Mouse (Mus musculus) monocyte, adult 2 months (primary cell): ENCODE data around the gene Ccpg1.

ENCODE experiments used
- DNase-seq, 2 experiments: peaks; one replicate each; pipeline ENCODE4 v3.0.0; 2022; ENCODE audit warnings: low spot score in 2 of 2, low read depth in 1 of 2

Ccpg1 gene

DNA sequence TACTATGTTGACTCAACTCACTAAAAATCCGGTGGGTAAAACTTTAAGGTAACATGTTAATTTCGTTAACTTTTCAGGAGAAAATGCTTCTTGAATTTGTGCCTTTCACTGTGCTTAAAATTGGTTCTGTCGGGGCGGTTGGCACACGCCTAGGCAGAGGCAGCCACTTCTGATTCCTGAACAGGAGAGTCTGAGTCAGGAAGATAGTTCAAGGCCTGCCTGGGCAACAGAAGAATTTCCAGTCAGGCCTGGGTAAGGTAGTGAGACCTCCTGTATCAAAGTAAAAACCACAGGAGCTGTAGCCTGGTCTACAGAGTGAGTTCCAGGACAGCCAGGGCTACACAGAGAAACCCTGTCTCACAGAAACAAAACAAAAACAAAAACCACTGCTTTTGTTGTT is 7.3 kb downstream of the Ccpg1 start:
- no peak for DNase-seq

DNA sequence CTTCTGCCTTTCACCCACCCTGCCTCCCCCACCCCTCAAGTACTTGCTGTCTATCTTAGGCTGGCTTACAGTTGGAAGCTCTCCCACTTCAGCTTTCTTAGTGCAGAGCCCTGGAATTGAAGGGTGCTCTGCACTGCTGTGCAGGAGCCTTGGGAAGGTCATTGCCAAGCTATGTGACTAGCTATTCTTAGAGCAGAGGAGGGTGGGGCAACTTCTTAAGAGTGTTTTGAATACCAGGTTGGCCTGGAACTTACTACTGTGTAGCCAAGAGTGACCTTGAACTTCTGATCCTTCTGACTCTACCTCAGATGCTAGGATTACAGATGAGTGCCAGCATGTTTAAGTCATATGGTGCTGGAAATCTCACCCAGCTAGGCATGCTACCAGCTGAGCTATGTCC is 10.9 kb downstream of the Ccpg1 start:
- DNase-seq: no peak

DNA sequence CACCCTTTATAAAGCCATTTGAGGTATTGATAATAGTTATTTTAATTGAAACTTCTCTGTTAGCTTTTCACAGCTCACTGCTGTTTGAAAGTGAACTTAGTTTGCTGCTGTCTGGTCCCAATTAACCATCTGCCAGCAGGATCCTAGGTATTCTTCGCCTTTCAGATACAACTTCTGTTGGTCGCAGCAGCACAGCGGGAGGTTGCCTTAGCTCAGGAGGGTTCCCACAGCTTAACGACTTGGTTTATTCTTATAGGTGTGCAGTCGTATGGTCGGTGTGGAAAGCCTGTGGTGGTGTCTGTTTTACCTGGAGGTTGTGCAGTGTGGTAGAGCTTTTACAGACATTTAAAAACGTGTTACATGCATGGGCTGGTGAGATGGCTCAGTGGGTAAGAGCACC is 11.6 kb downstream of the Ccpg1 start:
- DNase-seq: no peak

DNA sequence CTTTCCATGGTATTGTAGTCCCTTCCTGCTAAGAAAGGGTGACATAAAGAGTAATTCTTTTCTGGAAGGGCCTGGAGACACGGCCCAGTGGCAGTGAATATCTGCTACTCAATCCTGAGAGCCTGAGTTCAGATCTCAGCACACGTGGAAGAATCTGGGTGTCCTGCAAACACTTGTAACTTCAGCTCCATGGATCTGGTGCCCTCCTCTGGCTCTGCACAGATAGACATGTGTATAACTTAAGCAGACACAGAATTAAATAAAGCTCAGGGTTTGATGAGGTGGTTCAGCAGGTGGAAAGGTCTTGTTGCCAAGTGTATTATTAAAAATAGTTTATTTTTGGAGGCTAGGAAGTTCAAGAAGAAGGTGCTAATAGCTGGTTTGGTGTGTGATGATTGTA is 15.3 kb downstream of the Ccpg1 start:
- no peak for DNase-seq

DNA sequence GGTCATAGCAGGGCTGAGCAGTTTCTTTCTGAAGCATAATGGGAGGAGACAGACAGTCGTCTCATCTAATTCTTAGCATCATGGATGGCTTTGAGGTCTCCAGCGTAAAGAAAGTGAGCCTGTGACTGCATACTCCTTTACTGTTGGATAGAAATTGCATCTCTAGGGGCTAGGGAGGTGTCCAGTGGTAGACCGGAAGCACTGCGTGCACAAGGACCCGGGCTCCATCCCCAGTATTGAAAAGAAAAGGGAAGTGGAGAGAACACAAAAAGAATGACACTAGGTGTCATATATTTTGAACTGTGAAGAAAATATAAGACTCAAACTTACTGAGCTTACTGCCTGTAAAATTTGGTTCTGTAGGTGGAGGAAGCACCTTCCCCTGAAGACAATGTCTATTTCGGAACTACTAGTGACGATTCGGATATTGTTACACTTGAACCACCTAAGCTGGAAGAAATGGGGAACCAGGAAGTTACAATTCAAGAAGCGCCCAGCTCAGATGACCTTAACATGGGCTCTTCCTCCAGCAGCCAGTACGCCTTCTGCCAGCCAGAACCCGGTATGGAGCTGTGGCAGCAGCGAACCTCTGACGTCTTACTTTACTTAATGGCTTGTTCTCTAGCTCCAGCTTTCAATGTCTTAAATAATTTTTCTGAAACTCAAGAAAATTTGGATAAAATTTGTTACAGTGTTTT is 16.2 kb downstream of the Ccpg1 start:
- DNase-seq: peak in 1 of 2 experiments; percentile 8

DNA sequence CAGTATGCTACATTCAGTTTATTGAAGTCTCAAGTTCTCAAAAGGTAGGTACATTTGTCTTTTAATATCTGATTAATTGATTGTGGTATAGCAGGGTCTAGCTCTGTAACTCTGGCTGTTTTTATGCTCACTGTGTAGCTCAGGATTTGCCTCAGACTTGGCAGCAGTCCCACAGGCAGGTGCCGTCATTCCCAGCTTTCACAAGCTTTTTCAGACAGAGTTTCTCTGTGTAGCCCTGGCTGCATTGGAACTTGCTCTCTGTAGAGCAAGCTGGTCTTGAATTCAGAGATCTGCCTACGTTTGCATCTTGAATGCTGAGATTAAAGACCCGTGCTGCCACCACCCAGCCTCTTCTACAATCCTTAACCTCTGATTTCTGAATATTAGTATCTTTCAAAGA is 16.9 kb downstream of the Ccpg1 start:
- no peak for DNase-seq

DNA sequence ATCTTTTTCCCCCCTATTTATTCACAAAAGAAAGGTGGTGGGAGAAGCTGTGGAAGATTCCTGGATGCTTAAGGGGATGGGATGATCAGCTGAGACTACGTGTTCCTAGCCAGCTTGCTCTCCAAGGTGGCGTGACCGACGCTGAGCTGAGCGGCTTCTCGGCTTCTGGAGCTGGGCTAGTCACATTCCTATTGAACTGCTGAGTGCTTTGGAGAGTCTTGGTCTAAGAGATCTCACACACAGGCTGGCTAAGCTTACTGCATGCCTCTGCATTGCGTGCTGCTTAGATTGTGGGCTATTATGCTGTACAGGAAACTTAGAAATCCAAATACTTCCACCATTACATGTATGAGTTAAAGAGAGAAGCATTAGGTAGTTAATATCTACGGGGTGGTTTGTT is 18.8 kb downstream of the Ccpg1 start:
- no peak for DNase-seq

DNA sequence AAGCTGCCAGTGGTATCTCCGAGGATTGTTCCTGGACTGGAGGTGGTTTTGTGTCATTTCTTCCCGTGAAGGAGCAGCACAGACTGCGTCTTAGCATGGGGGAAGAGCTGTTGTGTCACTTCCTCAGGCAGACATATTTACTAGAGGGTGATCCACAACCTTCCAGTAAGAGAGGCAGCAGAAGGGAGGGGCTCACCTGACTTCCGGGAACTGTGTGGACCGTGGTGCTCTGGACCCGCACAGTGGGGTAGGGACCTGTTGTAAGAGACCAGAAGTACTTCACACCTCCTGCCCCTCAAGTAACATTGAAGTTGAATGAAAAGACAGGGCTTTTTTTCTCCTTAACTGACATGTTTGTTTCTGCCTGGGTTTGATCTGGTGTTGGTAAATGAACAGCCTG is 19.9 kb downstream of the Ccpg1 start:
- no peak for DNase-seq

DNA sequence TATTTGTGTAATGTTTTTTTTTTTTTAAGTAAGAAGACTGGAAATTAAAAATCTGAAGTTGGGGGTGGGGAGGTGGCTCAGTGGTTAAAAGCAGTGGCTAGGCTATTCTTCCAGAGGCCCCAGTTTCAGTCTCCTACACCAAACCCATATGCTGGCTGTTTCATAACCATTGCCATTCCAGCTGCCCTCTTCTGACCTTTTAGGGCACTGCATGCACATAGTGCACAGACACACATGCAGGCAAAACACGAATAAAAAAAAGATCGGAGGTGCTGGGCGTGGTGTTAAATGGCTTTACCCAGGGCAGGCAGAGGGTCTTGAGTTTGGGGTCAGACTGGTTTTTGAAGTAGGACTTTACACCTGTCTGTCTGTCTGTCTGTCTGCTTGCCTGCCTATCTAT is 20.9 kb downstream of the Ccpg1 start:
- no peak for DNase-seq

DNA sequence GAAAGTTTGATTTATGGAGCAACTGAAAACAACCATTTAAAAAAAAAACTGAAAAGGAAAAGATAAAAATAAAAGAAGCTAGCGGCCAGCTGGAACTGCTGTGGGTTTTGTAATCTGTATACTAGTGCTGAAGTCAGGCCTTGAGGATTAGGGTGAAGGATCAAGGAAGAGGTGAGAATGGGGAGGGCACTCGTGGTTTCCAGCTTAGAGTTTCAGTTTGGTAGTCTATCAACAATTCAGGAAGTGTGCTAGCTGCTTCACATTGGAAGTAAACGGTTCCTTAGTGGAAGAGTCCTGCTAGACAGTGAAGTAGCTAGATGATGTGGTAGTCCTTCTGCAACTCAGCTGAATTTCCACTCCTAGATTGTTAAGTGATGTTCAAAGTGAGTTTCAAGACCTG is 23.2 kb downstream of the Ccpg1 start:
- DNase-seq: no peak

DNA sequence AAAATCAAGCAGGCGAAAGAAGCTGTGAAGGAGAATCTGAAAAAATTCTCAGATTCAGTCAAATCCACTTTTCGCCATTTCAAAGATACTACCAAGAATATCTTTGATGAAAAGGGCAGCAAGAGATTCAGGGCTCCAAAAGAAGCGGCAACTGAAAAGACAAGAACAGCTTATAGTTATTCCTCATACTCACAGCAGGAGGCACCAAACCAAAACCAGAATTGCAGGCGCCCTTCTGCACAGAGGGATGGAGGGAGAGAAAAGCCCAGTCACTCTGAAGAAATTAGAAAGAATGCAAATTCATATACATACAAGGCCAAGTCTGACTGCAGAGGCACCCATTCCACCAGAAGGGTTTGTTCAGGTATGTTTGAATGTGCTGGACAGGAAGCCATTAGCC is 27.4 kb downstream of the Ccpg1 start:
- no peak for DNase-seq

DNA sequence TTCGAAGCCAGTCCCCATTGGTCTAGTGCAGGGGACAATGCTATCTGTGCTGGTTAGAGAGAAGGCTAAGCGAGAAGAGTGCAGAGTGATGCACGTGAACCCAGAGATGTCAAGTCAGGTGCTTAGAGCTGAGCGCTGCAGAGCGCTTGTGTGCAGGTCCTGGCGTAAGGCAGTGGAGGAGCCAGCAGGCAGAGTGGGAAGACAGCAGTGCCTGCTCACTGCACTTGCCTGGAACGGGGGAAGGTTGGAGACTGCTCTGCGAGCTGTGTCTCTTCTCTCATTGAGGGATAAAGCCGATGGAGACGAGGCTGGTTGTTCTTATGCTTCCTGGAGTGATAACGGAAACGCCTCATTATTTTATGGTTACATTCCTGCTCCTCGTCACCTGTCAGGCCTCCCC is 29.5 kb downstream of the Ccpg1 start:
- DNase-seq: no peak

DNA sequence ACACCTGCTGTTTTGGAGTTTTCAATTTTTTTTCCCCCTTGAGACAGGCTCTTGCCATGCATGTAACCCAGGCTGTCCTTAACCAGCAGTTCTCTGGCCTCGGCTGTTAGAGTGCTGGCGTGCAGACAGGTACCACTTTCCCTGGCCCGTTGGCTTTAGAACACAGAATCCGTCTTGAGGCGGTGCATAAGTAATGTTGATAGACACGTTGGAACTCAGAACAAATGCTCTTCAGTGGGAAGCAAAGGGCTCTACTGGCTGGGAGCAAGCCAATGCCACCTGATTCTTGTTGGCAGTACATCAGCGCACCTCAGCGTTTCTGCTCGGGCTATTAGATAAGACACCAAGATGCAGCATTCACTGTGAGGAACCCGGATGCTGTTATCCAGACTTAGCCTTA is 34.6 kb downstream of the Ccpg1 start:
- DNase-seq: no peak

DNA sequence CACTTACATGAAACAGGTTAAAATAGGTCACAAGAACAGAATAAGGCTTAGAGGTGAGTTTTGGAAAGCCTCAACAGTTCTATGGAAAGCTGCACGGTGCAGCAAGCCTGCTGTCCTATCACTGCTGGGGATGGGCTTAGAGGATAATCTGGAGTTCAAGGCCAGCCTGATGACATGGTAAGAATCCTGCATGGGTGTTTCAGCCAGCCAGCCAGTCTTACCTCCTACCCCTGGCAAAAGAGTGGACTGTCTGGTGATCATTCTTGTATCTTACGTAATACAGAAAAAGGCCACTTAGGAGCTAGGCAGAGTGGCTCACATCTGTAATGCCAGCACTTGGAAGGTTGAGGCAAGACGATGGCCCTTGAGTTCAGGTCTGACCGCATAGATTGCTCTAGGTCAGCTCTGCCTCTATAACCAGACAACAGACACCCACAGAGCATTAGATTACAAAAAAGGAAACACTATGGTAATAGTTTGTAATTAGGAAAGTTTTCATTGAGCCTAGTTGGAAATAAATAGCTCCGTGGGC is 35.4 kb downstream of the Ccpg1 start:
- no peak for DNase-seq

DNA sequence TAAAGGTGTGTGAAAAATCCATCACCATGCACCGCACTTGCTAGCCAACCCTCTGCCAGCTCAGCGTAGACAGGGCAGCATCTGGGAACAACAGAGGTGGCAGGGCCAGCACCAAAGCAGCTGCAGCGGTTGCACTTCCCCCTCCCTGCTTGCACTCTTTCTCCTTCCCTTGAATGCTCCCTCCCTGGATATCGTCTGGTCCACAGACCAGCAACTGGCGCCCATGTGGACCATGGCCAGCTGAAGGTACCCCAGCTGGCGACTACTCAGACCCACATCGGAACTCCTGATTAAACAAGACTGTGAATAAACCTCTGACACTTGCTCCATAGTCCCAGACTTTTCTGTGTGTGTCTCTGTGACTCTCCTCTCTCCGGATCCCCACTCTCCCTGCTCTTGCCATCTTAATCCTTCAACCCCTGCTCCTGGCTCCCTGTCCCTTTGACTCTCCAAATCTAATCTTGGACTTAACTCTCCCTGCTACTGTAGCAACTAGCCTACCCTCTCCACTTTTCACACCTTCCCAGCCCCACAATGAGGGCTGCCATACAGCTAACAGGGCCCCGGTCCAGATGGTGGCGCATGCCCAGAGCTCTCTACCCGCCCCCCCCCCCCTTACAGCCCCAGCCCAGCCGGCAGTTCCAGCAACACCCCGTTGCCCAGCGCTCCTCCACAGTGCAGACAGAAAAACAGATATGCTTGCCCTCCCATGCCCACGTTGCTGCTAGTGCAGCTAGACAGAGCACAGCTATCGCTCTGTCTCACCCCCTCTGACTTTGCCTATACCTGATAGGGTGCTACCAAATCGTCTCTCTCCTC is 40.8 kb downstream of the Ccpg1 start:
- DNase-seq: no peak

DNA sequence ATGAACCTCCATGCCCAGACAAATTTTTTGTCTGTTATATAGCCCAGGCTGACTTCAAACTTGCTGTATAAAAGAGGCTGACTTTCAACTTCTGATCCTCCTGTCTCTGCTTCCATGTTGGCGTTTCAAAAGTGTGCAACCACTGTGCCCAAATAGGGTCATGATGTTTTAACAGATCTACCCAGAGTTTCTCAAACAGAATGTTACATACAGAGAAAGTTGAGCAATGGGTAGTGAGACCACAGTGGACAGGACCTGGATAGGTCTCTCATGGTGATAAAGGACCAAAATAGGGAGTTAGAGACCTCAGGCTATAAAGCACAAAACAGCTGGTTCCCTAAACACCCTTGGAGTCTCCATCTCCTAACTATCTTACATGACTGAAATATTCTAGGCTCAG is 45.2 kb downstream of the Ccpg1 start:
- no peak for DNase-seq

DNA sequence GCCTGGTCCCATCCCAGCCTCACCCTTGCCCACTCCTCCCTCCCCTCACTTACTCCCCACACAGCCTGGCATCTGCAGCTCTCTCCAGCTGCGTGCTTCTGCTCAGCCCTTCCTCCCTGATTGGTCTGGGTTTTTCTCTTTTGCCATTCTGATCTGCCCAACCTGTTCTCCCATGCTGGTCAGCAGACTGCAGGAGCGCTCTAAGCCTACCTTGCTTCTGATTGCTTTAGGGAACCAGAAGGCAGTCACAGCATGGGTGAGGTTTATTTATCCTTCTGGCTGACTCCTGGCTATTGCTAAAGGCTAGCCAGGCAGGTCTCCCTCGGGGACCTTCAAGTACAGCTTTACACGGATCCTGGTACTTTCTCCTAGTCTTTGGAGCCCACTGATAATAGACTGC is 46.2 kb downstream of the Ccpg1 start:
- no peak for DNase-seq

DNA sequence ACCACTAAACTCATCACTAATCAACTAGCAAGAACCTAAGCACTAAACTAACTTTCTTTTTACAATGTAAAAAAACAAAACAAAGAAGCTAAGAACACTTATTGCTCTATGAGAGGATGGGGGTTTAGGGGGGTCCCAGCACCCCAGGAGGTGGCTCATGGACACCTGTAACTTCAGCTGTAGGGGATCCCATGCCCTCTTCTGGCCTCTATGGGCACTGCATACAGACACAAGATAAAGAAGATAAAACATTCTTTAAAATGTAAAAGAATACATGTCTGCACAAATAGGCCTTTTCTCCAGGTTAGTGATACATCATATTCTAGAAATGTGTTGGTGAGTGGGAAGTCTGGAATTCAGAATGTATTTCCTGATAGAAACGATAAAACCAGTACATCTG is 48.2 kb downstream of the Ccpg1 start:
- no peak for DNase-seq

DNA sequence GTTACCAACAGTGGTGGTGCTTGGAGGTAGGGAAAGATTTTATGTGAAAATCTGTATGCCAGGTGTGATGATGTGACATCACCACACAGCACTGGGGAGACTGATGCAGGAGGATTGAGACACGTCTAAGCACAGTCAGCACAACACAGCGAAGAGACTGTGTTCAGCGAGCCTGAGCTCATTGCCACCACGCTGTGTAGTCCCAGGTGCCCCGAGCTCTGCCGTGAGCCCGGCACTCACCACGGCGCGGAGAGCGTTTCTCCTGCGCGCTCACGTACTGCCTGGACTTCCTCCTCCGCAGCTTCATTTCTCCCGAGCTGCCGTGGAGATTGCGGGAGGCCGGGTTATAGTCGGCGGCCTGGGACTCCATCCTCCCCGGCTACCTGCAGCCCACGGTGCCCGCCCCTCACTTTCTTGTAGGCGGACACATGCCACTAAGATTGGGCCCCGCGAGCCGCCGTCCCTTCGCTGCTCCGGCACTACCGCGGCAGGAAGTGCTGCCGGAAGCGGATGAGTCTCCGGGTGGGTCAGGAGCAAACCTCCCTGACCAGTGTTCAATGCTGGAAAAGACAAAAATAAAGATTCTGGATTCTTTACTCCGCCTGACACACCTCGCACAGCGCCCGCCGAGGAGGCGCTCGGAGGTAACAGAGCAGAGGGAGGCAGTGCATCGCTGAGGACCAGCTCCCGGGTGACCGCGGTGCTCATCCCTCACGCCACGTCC is 54.2 kb downstream of the Ccpg1 start:
- peak; percentile 48 to 62 for DNase-seq

DNA sequence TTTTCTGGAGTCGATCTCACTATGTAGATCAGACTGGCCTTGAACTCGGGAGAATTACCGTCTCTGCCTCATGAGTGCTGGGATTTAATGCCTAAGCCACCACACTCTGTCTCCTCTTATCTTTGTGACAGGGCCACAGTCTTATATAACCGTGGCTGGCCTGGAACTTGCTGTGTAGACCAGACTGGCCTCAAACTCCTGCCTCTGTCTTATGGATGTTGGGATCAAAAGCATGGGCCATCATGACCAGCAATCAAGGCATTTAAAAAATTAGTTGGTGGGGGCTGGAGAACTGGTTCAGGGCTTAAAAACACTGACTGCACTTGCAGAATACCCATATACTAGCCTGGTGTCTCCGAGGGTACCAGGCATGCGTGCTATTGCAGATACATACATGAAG is 54.9 kb downstream of the Ccpg1 start, which contains the start of gene Pigb:
Gene Pigb, minus strand, starts transcription at position 299 of the 400 bp plus-strand sequence.
- no peak for DNase-seq

DNA sequence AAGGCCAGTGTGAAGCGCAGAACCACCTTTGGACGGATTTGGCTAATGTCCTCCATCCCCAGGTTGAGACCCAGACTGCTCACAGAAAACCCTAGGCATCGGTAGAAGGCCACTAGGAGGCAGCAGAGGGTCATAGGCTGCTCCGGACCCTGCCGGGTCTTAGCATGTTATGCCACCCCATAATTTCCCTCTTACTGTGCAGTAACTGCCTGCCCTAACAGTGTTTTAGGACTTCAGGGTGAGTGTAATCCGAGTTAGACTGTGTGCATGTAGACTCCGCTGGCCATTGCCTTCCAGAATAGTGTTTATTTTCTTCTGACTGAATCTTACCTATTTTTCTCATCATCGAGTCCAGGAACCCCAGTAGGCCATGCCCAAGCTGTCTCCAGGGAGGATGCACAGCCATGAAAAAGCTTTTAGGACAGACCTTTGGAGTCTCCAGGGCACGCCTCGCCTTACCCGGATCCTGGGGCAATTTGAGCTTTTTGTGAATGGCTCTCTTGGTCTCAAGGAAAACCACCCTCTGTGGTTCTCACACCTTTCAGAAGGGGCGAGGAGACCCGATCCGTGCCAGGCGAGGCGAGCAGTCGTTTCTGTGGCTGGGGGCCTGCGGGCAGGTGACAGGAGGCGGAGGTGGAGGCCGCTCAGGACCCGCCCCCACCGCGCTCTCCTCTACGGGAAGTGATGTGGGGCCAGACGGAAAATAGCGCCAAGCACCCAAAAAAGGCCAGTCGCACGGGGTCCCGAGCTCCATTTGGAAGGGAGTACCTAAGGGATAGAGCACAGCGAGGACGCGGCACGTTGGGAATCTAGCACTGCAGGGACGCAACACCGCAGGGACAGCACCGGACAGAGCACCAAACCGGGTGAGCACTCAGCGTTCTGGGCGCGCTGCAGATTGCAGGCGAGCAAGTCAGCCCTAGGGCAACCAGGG is 59.2 kb downstream of the Ccpg1 start, which contains the start of gene Rab27a:
Gene Rab27a, plus strand, starts transcription at position 709 of the 934 bp plus-strand sequence.
- DNase-seq: peak; percentile 55 to 74
